ENCODE assay signal across 37 mouse cellular contexts in genomic region chr5:146607816-146608215, GRCm38 (mm10). TPM values are rescaled to one million over a fixed set of nuclear protein-coding genes. Genes with fewer than 3 reads are reported as not detected.
"Had no signal": no experiment of that assay in that cellular context is flagged by ENCODE, and none has a peak within 500 bp of the region (broad histone marks: within the 10 kb centered on the region; RNA-seq: fewer than 3 reads in every experiment).

No protein-coding gene starts in this region.

- H3K4me1 ChIP-seq: embryonic facial prominence, embryonic 13.5 days; embryonic facial prominence, embryonic 15.5 days; forebrain, embryonic 13.5 days had no signal

- H3K9me3 ChIP-seq: embryonic facial prominence, embryonic 10.5 days; embryonic facial prominence, embryonic 12.5 days; embryonic facial prominence, embryonic 13.5 days; embryonic facial prominence, embryonic 15.5 days; forebrain, embryonic 12.5 days; forebrain, embryonic 13.5 days; forebrain, embryonic 15.5 days had no signal

- H3K27me3 ChIP-seq: embryonic facial prominence, embryonic 12.5 days; embryonic facial prominence, embryonic 13.5 days; embryonic facial prominence, embryonic 15.5 days; forebrain, embryonic 12.5 days; forebrain, embryonic 13.5 days; forebrain, embryonic 15.5 days had no signal

- H3K4me3 ChIP-seq: embryonic facial prominence, embryonic 10.5 days; embryonic facial prominence, embryonic 12.5 days; embryonic facial prominence, embryonic 13.5 days; embryonic facial prominence, embryonic 15.5 days; erythroblast, embryonic 14.5 days; forebrain, embryonic 12.5 days; forebrain, embryonic 13.5 days; forebrain, embryonic 15.5 days; gastrocnemius, adult 2 months; heart, adult 2 months had no signal

- H3K9ac ChIP-seq: embryonic facial prominence, embryonic 12.5 days; embryonic facial prominence, embryonic 13.5 days; embryonic facial prominence, embryonic 15.5 days; forebrain, embryonic 12.5 days; forebrain, embryonic 13.5 days; forebrain, embryonic 15.5 days; forebrain, postnatal 0 days had no signal

- H3K27ac ChIP-seq: embryonic facial prominence, embryonic 10.5 days; embryonic facial prominence, embryonic 12.5 days; embryonic facial prominence, embryonic 13.5 days; embryonic facial prominence, embryonic 15.5 days; forebrain, embryonic 12.5 days; forebrain, embryonic 13.5 days; forebrain, embryonic 15.5 days; gastrocnemius, adult 2 months; heart, adult 2 months had no signal

- DNase-seq: cerebellum, adult 8-10 months; cerebellum, adult 9-10 months; cerebellum, adult 9-11 months; cerebellum, postnatal 10 days; cerebellum, postnatal 14 days; cerebellum, postnatal 25 days; cerebellum, postnatal 36 days; forebrain, postnatal 0 days; gastrocnemius, adult 2 months; gastrocnemius, postnatal 10 days; gastrocnemius, postnatal 14 days; gastrocnemius, postnatal 25 days; gastrocnemius, postnatal 36 days; heart, adult 11 months; heart, adult 18-20 months; heart, adult 2 months had no signal

- H3K4me2 ChIP-seq: embryonic facial prominence, embryonic 12.5 days; embryonic facial prominence, embryonic 13.5 days; embryonic facial prominence, embryonic 15.5 days; forebrain, embryonic 12.5 days; forebrain, embryonic 13.5 days; forebrain, embryonic 15.5 days had no signal

- H3K36me3 ChIP-seq: embryonic facial prominence, embryonic 10.5 days; embryonic facial prominence, embryonic 12.5 days; embryonic facial prominence, embryonic 13.5 days; embryonic facial prominence, embryonic 15.5 days; forebrain, embryonic 12.5 days; forebrain, embryonic 15.5 days had no signal

- ATAC-seq: forebrain, embryonic 13.5 days; forebrain, embryonic 14.5 days; forebrain, embryonic 15.5 days; forebrain, postnatal 0 days had no signal

RNA-seq across cellular contexts. Expression of gene Gpr12, which starts 22.8 kb away (rescaled TPM):
- total RNA-seq: common myeloid progenitor, adult 5-6 weeks; gastrocnemius, adult 18-20 months; gastrocnemius, adult 2 months; gastrocnemius, adult 8-10 months; gastrocnemius, postnatal 14 days; gastrocnemius, postnatal 25 days; gastrocnemius, postnatal 36 days; gastrocnemius, postnatal 4 days; granulocyte monocyte progenitor cell, adult 5-6 weeks; heart, adult 2 months; heart, adult 8-10 months had no signal
- polyA plus RNA-seq: embryonic facial prominence, embryonic 14.5 days; erythroblast, embryonic 14.5 days; gonadal fat pad, adult 2 months had no signal

RNA-seq across cellular contexts. Expression of gene Gm3415, which starts 51.9 kb away (rescaled TPM):
- total RNA-seq: common myeloid progenitor, adult 5-6 weeks; forebrain, postnatal 0 days; gastrocnemius, adult 18-20 months; gastrocnemius, adult 2 months; gastrocnemius, adult 8-10 months; gastrocnemius, postnatal 10 days; gastrocnemius, postnatal 14 days; gastrocnemius, postnatal 25 days; gastrocnemius, postnatal 36 days; gastrocnemius, postnatal 4 days; granulocyte monocyte progenitor cell, adult 5-6 weeks; heart, adult 18-20 months; heart, adult 2 months; heart, adult 8-10 months had no signal
- polyA plus RNA-seq: cortical plate, adult 2 months; embryonic facial prominence, embryonic 10.5 days; embryonic facial prominence, embryonic 11.5 days; embryonic facial prominence, embryonic 12.5 days; embryonic facial prominence, embryonic 13.5 days; embryonic facial prominence, embryonic 14.5 days; embryonic facial prominence, embryonic 15.5 days; erythroblast, embryonic 14.5 days; forebrain, embryonic 11.5 days; forebrain, embryonic 12.5 days; forebrain, embryonic 13.5 days; forebrain, embryonic 14.5 days; forebrain, embryonic 15.5 days; forebrain, postnatal 0 days; frontal cortex, adult 2 months; gonadal fat pad, adult 2 months; heart, adult 2 months had no signal
